Mouse (Mus musculus) left cerebral cortex, adult 2 months (tissue): Measurements from ENCODE around the gene Rorc. TPM values are rescaled to one million over a fixed set of nuclear protein-coding genes. Genes with fewer than 3 reads are reported as not detected.
A peak's percentile ranks its signal among the peaks of the same experiment; 100 is the strongest.

Experiments
- DNase-seq, 2 experiments: peaks; one replicate each; pipeline ENCODE4 v3.0.0; 2021 to 2022; ENCODE audit warnings: low spot score in 2 of 2, mixed read lengths in 1 of 2; ENCODE audit errors: extremely low spot score in 1 of 2
- H3K27ac ChIP-seq: fragments of 200-600 bp; 2 replicates; pipeline ENCODE4 v1.8.1; 2022
- H3K4me3 ChIP-seq: fragments of 200-600 bp; 2 replicates; pipeline ENCODE4 v1.8.1; 2022
- CTCF ChIP-seq: fragments of 200-600 bp; IDR thresholded peaks from 2 replicates; pipeline ENCODE4 v1.8.1; 2022; ENCODE audit warnings: antibody characterized with exemption, mild to moderate bottlenecking, moderate library complexity
- intact Hi-C: fragments of 180-260 bp; cut with DNase I; formaldehyde crosslinking; loops from one replicate; pipeline ENCODE4 v1.15.1; 2025
- total RNA-seq, 2 experiments: library from RNA; stranded (reverse); gene quantifications; 2 replicates each; pipeline ENCODE4 v1.2.3; 2021

Rorc gene
- total RNA-seq, 2 experiments from 2014 or later = 0.52 to 0.91 TPM

DNA sequence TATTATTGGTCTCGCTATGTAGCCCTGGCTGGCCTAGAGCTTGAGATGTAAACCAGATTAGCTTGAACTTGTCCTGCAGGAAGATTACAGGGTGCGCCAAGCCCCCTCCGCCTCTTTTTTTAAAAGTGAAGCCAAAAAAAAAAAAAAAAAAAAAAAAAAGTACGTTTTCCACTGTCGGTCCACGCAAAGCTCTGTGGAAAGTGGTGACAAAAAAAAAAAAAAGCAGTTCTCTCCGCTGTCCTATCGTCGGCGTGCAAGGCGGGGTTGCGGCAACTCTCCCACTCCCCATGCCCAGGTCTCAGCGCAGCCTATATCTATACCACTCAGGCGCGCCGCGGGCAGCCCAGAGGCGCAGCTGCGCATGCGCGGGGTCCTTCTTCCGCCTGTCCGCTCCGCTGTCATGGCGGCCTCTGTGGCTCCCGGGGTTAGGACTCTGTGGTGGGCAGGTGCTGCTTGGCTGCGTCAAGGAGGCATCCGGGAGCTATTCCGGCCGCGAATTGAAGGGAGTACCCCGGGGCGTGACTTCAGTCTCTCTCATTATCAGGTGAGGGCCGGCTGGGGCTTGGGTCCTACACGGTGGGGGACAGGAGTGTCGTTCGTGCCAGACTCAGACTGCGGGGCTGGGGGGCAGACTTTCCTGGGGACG, 70.5 kb downstream of the Rorc start, which contains the start of gene Mrpl9:
TSS of gene Mrpl9 (plus strand) at position 368 of the 646 bp plus-strand sequence.
- TF ChIP-seq CTCF = no peak
- intact Hi-C loops = loop anchor here (2.0 to 5.0 kb wide), 2 partner anchors 76 to 140 kb away; partner anchors contain the start of gene Snx27
- peak within 1 kb of the TSS; percentile 91 for H3K4me3 ChIP-seq
- peak; percentile 95 to 98 for DNase-seq
- H3K27ac ChIP-seq = peak within 1 kb of the TSS; percentile 87

DNA sequence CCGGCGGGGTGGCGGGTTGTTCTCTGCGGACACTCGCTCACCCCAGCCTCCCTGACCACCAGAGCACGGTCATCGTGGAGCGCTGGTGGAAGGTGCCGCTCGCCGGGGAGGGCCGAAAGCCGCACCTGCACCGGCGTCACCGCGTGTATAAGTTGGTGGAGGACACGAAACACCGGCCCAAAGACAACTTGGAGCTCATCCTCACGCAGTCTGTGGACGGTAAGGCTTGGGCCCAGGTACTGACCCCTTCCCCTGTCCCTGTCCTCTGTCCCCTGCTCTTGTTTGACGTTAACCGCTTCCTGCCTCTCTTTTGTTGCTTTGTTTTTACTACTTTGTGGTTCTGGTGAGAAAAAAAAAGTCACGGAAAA, 71.0 kb downstream of the Rorc start, which contains the start of gene Oaz3:
TSS of gene Oaz3 (minus strand) at position 319 of the 368 bp plus-strand sequence.
- intact Hi-C loops = loop anchor here (2.0 to 5.0 kb wide), 2 partner anchors 76 to 139 kb away; partner anchors contain the start of gene Snx27
- peak within 1 kb of the TSS; percentile 87 for H3K27ac ChIP-seq
- peak in 1 of 2 experiments; percentile 29 for DNase-seq
- H3K4me3 ChIP-seq = peak within 1 kb of the TSS; percentile 91
- no peak for TF ChIP-seq CTCF

Other genes with a start within 250 kb of the Rorc start
- gene Gm10696, start 194.6 kb upstream of the Rorc start, total RNA-seq = not detected
- gene Gm5286, start 176.1 kb upstream of the Rorc start, total RNA-seq = not detected
- not detected for gene Gm4778, start 108.8 kb upstream of the Rorc start, total RNA-seq
- 10 to 100 TPM; 17.6 to 19.0 TPM for gene Them4, start 62.7 kb upstream of the Rorc start, total RNA-seq
- gene Them5, start 30.7 kb upstream of the Rorc start, total RNA-seq = not detected
- under 1 TPM in 1 of 2 experiments, not detected in 1; 0.44 TPM for gene C2cd4d, start 10.4 kb upstream of the Rorc start, total RNA-seq
- gene Lingo4, start 25.7 kb downstream of the Rorc start, total RNA-seq = 1 to 10 TPM in 1 of 2 experiments, under 1 TPM in 1; 0.72 to 1.1 TPM
- 10 to 100 TPM; 38.8 to 38.9 TPM for gene Tdrkh, start 40.5 kb downstream of the Rorc start, total RNA-seq
- gene Mrpl9, start 70.5 kb downstream of the Rorc start, total RNA-seq = 10 to 100 TPM; 38.6 to 41.6 TPM
- gene Oaz3, start 71.1 kb downstream of the Rorc start, total RNA-seq = not detected
- gene Celf3, start 105.5 kb downstream of the Rorc start, total RNA-seq = 100 to 1,000 TPM; 159 to 177 TPM
- 1 to 10 TPM; 4.4 to 5.8 TPM for gene Riiad1, start 107.5 kb downstream of the Rorc start, total RNA-seq
- 100 to 1,000 TPM; 102 to 107 TPM for gene Snx27, start 209.9 kb downstream of the Rorc start, total RNA-seq